Mouse (Mus musculus) retina, embryonic 14.5 days (tissue): Measurements from ENCODE around the gene Uvrag.
A peak's percentile ranks its signal among the peaks of the same experiment; 100 is the strongest.

ENCODE experiments used
- DNase-seq: peaks from one replicate; pipeline ENCODE4 v3.0.0-alpha.2; 2015; ENCODE audit warnings: low spot score

Gene Uvrag

DNA sequence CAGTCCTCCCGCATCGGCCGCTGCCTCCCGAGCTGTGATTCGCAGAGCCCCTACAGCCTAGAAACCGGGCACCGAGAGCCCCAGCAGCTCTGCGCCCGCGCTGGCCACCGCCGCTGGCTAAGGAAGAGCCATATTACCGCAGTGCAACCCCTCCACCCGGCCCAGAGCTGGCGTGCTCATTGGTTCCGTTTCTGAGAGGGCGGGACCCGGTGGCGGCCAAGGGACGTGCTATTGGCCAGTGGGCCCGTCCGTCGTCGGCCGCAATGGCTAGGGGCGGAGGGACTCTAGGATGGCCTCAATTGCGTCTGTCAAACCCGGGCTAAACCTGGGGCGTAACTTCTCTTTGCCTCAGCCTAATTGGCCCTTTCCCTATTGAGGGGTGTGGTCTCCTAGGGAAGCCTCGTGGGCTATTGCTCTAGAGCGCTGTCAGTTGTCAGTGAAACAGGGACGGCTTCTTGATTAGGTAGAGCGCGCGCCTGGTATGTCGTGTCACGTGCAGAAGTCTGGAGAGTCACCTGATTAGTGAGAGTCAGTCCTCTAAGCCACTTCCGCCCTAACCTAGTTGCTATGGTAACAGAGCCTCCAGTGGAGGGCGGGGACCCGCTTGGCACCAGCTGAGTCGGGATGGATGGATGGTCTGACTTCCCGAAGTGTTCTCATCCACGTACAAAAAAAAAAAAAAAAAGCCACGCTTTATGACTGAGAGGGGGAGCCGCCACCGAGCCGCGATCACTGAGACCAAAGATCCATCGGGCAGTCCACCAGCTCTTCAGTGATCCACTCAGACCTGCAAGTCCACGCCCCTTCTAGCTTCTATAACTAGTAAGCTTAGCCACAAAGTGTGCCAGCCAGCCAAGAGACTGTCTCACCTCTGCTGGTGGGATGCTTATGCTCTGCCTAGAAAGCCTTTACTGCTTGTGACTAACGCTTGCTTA is at the start of gene Uvrag:
Uvrag (minus strand) TSS at position 158 of the 935 bp plus-strand sequence.
- DNase-seq: peak; percentile 99

- no peak for DNase-seq
Observed at GRCm38 (mm10) chr7:99189885-99190284, 48.9 kb upstream of the Uvrag start.

GRCm38 (mm10) chr7:99188630-99189029 is 47.7 kb upstream of the Uvrag start:
- no peak for DNase-seq

- DNase-seq: no peak
Observed at GRCm38 (mm10) chr7:99187451-99187850, 46.5 kb upstream of the Uvrag start.

GRCm38 (mm10) chr7:99185405-99185804 is 44.5 kb upstream of the Uvrag start:
- no peak for DNase-seq

- no peak for DNase-seq
Observed at GRCm38 (mm10) chr7:99183751-99184150, 42.8 kb upstream of the Uvrag start.

DNA sequence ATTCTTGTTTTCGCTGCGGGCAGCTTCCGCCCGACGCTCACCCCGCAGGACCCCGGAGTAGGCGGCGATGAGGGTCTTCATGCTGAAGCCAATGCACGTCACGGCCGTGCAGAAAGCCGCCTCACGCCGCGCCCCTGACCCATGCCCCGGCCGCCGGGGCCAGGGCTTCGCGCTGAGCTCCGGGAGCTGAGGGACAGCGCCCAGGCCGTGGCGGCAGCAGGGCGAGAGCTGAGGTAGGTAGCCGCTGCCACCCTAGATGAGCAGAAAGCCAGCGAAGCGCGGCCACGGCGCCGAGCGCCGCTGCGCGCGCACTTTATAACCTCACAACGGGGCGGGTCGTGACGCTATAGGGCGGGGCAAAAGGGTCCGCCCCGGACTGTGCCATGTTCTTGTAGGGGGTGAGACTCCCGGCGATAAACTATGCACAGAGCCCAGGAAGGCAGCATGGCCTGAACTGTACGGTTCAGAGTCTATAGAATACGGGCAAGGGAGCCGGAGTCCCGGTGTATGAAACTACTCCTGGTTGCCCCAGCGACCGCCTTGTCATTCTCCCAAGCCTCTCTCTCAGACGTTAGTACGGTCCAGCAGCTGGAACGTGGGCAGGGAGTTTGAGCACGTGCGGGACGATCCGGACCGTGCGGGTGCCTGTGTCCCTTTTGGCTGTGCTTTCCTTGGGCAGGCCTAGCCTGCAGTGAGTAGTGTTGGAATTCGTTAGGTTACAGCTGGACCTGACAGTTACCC is 41.7 kb upstream of the Uvrag start, which contains the start of gene Dgat2:
Dgat2 (minus strand) TSS at position 288 of the 741 bp plus-strand sequence.
- DNase-seq: peak; percentile 94

DNA sequence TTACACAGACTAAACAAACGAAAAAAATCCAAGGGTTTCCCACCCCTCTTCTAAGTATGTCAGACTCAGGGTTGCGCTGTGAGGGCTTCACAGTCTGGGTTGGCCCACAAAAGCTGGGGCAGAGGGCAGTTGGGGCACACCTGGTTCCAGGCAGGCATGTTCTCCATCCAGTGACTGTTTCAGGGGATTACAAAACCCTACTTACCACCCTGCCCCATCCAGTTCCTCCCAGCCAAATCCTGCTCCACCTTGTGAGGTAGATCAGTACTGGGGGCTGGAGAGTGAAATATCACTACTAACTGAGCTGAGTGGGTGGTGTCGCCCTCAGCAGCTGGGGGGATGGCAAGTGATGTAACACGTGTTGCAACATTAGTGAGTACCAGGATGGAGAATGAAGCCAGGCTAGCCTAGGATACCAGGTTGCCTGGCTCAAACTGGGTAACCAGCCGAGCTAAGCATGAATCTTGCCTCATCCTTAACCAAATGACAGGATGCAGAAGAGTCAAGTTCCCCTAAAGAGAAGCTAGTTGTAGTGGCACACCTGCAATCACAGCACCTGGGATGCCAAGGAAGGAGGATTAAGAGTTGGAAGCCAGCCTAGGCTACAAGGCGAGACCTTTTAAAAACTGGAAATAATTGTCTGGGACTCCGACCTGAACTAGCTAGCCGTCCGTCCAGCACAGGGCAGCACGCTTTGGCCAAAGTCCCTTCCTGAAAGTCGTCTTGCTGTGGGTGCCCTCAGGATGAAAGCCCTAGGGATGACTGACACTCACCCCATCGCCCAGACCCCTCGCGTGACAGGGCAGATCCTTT is 40.9 kb upstream of the Uvrag start:
- DNase-seq: no peak

DNA sequence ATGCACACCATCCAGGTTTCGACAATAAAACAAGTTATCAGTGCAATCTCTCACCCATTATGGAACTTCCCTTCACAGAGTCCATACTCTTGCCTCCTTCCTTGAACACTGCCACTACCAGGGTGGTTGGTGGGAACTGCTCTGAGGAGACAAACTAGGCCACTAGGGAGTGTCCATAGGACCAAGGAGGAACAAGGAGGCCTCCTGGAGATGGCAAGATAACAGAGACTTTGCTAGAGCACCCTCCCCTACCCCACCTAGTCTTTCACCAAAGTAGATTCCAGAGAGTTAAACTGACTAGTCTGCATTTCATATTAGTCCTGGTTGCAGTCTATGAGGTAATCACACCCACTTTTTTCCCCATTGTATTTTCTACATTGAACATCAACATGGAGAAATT is 39.2 kb upstream of the Uvrag start:
- no peak for DNase-seq

GRCm38 (mm10) chr7:99179271-99179670 is 38.3 kb upstream of the Uvrag start:
- DNase-seq: no peak

DNA sequence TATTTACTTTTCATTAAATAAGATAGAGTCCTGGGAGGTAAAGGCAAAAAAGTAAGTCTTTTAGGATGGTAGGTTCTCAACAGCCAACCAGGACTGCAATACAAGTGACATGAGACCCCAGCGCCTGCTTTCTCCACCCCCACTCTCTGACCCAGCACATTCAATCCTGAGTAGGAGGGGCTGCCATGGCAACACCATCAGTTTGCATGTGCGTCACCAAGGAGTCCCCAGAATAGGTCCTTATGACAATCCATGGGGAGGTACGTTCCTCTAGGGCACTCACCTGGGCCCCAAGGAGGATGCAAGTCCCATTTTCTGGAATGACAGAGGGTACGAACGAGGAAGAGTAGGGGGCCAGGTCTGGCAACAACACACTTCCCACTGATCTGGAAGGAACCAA is 36.4 kb upstream of the Uvrag start:
- no peak for DNase-seq

GRCm38 (mm10) chr7:99175666-99176065 is 34.7 kb upstream of the Uvrag start:
- no peak for DNase-seq

GRCm38 (mm10) chr7:99175118-99175517 is 34.2 kb upstream of the Uvrag start:
- no peak for DNase-seq

DNA sequence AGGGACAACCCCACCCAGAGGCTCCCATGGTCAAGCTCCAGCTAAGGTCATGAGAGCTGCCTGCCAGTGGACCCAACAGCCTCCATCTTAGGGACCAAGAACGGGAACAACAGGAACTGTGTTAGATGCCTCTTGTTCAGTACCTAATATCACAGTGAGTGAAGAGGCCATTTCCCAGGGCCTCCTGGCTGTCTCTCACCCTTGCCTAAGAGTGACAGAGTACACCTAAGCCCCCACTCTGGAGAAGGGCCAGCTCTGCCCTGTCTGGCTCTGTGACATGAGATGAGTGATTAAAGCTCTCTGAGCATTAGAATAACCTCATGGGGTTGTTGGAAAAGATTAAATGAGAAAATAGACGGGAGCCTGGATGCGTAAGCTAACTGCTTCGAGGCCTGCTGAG is 33.1 kb upstream of the Uvrag start:
- DNase-seq: no peak

GRCm38 (mm10) chr7:99172898-99173297 is 32.0 kb upstream of the Uvrag start:
- no peak for DNase-seq

DNA sequence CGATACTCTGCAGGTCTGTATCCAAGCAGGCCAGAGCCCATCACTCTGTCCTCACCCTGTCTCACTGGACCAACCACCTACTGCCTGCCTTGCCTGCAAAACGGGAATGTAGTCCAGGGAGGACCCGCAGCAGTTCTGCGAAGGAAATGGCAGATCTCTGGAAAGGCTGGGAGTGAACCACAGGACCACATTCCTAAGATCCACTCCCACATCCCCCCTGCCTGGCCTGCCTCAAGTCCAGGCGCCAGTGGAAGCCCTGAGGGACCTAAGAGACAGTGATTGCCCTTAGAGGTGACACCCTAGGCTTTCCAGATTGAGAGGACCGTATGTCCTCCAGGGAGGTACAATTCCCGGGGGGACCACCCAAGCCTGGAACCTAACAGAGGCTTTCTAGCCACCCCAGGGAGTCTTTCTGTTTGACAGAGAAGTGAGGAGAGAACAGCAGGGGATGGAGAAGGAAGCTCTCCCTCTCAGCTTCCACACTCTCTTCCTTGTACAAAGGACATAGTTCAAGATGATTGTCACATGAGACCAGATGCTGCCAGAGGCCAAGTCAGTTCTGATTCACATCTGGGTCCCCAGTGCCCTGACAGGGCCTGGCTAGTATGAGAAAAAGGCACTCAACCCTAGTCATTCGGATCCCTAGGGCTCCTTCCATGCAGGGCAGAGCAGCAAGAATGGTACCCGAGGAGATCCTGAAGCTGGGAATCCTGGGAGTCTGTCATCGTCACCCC is 31.0 kb upstream of the Uvrag start:
- no peak for DNase-seq

DNA sequence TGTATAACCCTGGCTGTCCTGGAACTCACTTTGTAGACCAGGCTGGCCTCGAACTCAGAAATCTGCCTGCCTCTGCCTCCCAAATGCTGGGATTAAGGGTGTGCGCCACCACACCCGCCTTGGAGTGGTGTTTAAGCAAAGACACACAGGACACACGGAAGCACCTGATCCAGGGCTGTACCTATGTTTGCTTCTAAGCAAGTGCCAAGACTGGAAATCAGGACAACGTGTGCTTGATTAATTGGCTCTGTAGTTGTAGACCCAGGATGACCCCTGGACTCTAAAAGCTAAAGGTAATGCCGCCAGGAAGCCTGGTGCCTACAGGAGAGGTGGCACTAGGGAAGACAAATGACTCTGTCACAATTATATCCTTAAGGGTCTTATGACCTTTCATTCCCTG is 29.6 kb upstream of the Uvrag start:
- no peak for DNase-seq

- no peak for DNase-seq
Observed at GRCm38 (mm10) chr7:99169717-99170403, 28.9 kb upstream of the Uvrag start.

DNA sequence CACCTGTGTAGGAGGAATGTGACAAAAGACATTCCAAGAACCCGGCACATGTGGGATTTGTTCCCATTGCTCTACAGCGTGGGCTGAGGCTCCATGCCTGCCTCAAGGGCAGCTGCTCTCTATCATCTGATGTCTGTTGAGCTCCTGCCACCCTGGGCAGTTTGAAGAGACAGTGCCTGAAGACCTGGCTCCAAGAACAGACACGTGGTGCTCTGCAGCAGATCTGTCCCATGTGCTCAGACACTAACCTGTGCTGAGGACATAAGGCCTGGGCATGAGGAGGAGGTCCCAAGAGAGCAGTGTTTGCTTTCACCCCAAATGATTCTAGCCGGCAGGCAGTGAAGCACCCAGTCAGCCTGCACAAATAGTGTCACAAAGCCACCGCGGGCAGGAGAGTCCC is 27.8 kb upstream of the Uvrag start:
- DNase-seq: no peak

DNA sequence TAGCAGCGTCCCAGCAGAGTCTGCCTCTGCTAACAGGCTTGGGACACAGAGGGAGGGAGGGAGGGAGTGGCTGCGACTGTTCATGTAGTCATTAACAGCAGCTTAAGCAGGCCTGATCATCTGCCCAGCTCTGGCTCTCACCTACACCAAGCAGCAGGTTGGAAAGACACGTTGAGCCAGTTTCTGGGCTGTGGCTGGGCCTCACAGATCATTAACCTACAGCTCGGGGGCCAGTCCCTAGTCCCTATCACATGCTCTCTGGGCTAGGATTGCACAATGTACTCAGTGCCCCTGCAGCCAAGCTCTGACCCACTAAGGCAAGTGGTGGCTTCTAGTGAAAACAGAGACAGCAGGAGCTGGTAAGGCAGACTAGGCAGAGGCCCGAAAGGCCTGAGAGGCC is 27.0 kb upstream of the Uvrag start:
- DNase-seq: no peak

DNA sequence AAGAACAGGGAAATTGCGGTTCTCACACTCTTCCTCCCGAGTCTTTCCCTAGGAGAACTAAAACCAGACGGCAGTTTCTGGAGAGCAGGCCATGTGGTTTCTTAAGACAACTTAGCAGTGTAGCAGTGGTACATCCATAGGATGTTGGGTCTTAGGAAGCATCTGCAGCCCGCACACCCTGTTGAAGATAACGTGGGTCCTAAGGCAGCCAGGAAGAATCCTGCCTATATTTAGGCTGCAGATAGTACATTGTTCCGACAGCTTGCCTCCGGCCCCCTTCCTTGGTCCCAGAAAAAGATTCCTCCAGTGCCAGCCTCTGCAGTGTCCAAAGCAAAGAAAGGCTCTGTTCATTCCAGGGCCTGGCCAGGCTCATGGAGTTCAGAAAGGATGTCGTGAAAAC is 25.2 kb upstream of the Uvrag start:
- DNase-seq: no peak
